Mouse (Mus musculus) neural tube, embryonic 11.5 days (tissue): ENCODE measurements around the gene Igfn1. TPM values are rescaled to one million over a fixed set of nuclear protein-coding genes. Genes with fewer than 3 reads are reported as not detected.

ENCODE experiments used
- ATAC-seq: fragments of 200-750 bp; cut with Nextera tagmentation; 2 replicates; pipeline ENCODE4 v1.8.0; 2017; ENCODE audit warnings: moderate number of reproducible peaks, mild to moderate bottlenecking, moderate TSS enrichment, moderate library complexity; ENCODE audit not compliant: insufficient read depth, low FRiP score, low TSS enrichment
- DNase-seq: peaks from one replicate; pipeline ENCODE4 v3.0.0-alpha.2; 2015; ENCODE audit warnings: low spot score
- H3K27ac ChIP-seq: fragments of 300-500 bp; sonication (generic); 2 replicates; pipeline ENCODE4 v1.5.1; 2014; ENCODE audit warnings: low read depth, mild to moderate bottlenecking, low read length
- H3K27me3 ChIP-seq: fragments of 300-500 bp; sonication (generic); 2 replicates; pipeline ENCODE4 v1.6.1; 2014; ENCODE audit warnings: mild to moderate bottlenecking, low read length, mixed read lengths; ENCODE audit not compliant: control insufficient read depth, insufficient read depth
- H3K36me3 ChIP-seq: fragments of 300-500 bp; sonication (generic); 2 replicates; pipeline ENCODE4 v1.6.1; 2014; ENCODE audit warnings: mild to moderate bottlenecking, low read length, moderate library complexity, mixed read lengths; ENCODE audit not compliant: control insufficient read depth, insufficient read depth
- H3K4me1 ChIP-seq: fragments of 300-500 bp; sonication (generic); 2 replicates; pipeline ENCODE4 v1.6.1; 2014; ENCODE audit warnings: low read length, mixed read lengths; ENCODE audit not compliant: control insufficient read depth, insufficient read depth
- H3K4me2 ChIP-seq: fragments of 300-500 bp; sonication (generic); 2 replicates; pipeline ENCODE4 v1.6.1; 2014; ENCODE audit warnings: low read depth, mild to moderate bottlenecking, moderate library complexity
- H3K4me3 ChIP-seq: fragments of 300-500 bp; sonication (generic); 2 replicates; pipeline ENCODE4 v1.5.1; 2014; ENCODE audit warnings: low read depth, low read length
- H3K9ac ChIP-seq: fragments of 300-500 bp; sonication (generic); 2 replicates; pipeline ENCODE4 v1.6.1; 2014; ENCODE audit warnings: mild to moderate bottlenecking, low read length
- H3K9me3 ChIP-seq: fragments of 300-500 bp; sonication (generic); 2 replicates; pipeline ENCODE4 v1.6.1; 2016; ENCODE audit warnings: low read length; ENCODE audit not compliant: control insufficient read depth
- WGBS: fragments of 180-500 bp; shearing (Covaris S2); extraction: QIAGEN DNeasy Blood & Tissue Kit; methylation state at CpG from one replicate; pipeline ENCODE4 v1.1.7; 2014; 5-methylcytosine and 5-hydroxymethylcytosine counted together
- polyA plus RNA-seq: library from polyadenylated mRNA; unstranded; fragments of >200 nt; fragmentation: Nextera tagmentation; extraction: Ambion mirVana; gene quantifications from 2 replicates; pipeline ENCODE4 v1.2.1, GENCODE M21; 2014

Gene Igfn1
- polyA plus RNA-seq, 1 experiment from 2014 or later: not detected

- H3K27me3 ChIP-seq: no peaks in the 10 kb centered on the region
- no peak overlapping the region for H3K27ac ChIP-seq
- H3K9ac ChIP-seq: no peak overlapping the region
- ATAC-seq (no peak), DNase-seq (no peak)
- no peaks in the 10 kb centered on the region for H3K36me3 ChIP-seq
- WGBS: 53% methylated on average over 4 of the region's 4 CpGs
- no peaks in the 10 kb centered on the region for H3K4me1 ChIP-seq
- H3K4me2 ChIP-seq: no peak overlapping the region
- no peaks in the 10 kb centered on the region for H3K9me3 ChIP-seq
- H3K4me3 ChIP-seq: no peak overlapping the region
Observed at GRCm38 (mm10) chr1:135958483-135958882, 47.7 kb downstream of the Igfn1 start.

GRCm38 (mm10) chr1:135948871-135949270 is 57.3 kb downstream of the Igfn1 start:
- H3K4me3 ChIP-seq: no peak overlapping the region
- ATAC-seq (no peak), DNase-seq (no peak)
- H3K9me3 ChIP-seq: no peaks in the 10 kb centered on the region
- H3K27ac ChIP-seq: no peak overlapping the region
- no peak overlapping the region for H3K9ac ChIP-seq
- WGBS: 66% methylated on average over 2 of the region's 2 CpGs
- H3K4me2 ChIP-seq: no peak overlapping the region
- no peaks in the 10 kb centered on the region for H3K27me3 ChIP-seq
- H3K4me1 ChIP-seq: no peaks in the 10 kb centered on the region
- no peaks in the 10 kb centered on the region for H3K36me3 ChIP-seq

GRCm38 (mm10) chr1:135946247-135946646 is 59.9 kb downstream of the Igfn1 start:
- no peaks in the 10 kb centered on the region for H3K4me1 ChIP-seq
- 75% methylated on average over 4 of the region's 4 CpGs for WGBS
- no peaks in the 10 kb centered on the region for H3K36me3 ChIP-seq
- no peaks in the 10 kb centered on the region for H3K27me3 ChIP-seq
- H3K4me3 ChIP-seq: no peak overlapping the region
- no peak overlapping the region for H3K4me2 ChIP-seq
- no peak overlapping the region for H3K27ac ChIP-seq
- DNase-seq (no peak), ATAC-seq (no peak)
- no peak overlapping the region for H3K9ac ChIP-seq
- H3K9me3 ChIP-seq: no peaks in the 10 kb centered on the region

DNA sequence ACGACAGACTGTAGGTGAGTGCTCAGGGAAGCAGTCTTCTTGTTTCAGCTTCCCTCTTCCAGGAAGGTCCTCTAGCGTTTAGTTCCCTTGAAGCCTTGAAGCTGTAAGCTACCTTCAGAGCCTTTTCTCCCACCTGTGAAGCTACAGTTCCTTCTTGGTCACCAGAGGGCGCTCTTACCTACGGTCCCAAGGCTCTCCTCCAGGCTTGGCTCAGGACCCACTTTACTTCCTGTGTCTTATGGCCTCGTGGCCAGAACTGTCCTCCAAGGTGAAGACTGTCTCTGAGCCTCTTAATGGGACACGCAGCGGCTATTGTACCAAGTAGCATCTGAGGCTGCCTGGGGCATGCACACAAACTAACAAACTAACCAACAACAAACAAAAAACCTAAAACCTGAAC is 60.4 kb downstream of the Igfn1 start:
- no peaks in the 10 kb centered on the region for H3K9me3 ChIP-seq
- DNase-seq (peak; percentile 54), ATAC-seq (no peak)
- no peak overlapping the region for H3K9ac ChIP-seq
- H3K4me3 ChIP-seq: no peak overlapping the region
- no peak overlapping the region for H3K27ac ChIP-seq
- H3K4me2 ChIP-seq: no peak overlapping the region
- H3K27me3 ChIP-seq: no peaks in the 10 kb centered on the region
- 15% methylated on average over 7 of the region's 7 CpGs for WGBS
- no peaks in the 10 kb centered on the region for H3K4me1 ChIP-seq
- H3K36me3 ChIP-seq: no peaks in the 10 kb centered on the region

GRCm38 (mm10) chr1:135944526-135945259 is 61.4 kb downstream of the Igfn1 start:
- ATAC-seq (peak; percentile 31; the same call in 1 of the 2 replicates), DNase-seq (peak; percentile 77)
- 40% methylated on average over 12 of the region's 12 CpGs for WGBS
- H3K27me3 ChIP-seq: no peaks in the 10 kb centered on the region
- no peak overlapping the region for H3K4me3 ChIP-seq
- no peak overlapping the region for H3K27ac ChIP-seq
- no peak overlapping the region for H3K9ac ChIP-seq
- no peak overlapping the region for H3K4me2 ChIP-seq
- no peaks in the 10 kb centered on the region for H3K4me1 ChIP-seq
- H3K36me3 ChIP-seq: no peaks in the 10 kb centered on the region
- H3K9me3 ChIP-seq: no peaks in the 10 kb centered on the region

GRCm38 (mm10) chr1:135943713-135944112 is 62.4 kb downstream of the Igfn1 start:
- no peak overlapping the region for H3K27ac ChIP-seq
- H3K9ac ChIP-seq: no peak overlapping the region
- DNase-seq (no peak), ATAC-seq (no peak)
- H3K4me2 ChIP-seq: no peak overlapping the region
- no peak overlapping the region for H3K4me3 ChIP-seq
- no peaks in the 10 kb centered on the region for H3K9me3 ChIP-seq
- no peaks in the 10 kb centered on the region for H3K36me3 ChIP-seq
- H3K27me3 ChIP-seq: no peaks in the 10 kb centered on the region
- 90% methylated on average over 2 of the region's 2 CpGs for WGBS
- H3K4me1 ChIP-seq: no peaks in the 10 kb centered on the region

GRCm38 (mm10) chr1:135942116-135942515 is 64.0 kb downstream of the Igfn1 start:
- Histone ChIP-seq H3K4me1 (no peaks in the 10 kb centered on the region), H3K27ac (no peak overlapping the region), H3K9ac (no peak overlapping the region), H3K4me2 (no peak overlapping the region), H3K4me3 (no peak overlapping the region), H3K36me3 (no peaks in the 10 kb centered on the region), H3K9me3 (no peaks in the 10 kb centered on the region), H3K27me3 (no peaks in the 10 kb centered on the region)
- no peak for DNase-seq
- 42% methylated on average over 7 of the region's 7 CpGs for WGBS
- ATAC-seq: no peak

DNA sequence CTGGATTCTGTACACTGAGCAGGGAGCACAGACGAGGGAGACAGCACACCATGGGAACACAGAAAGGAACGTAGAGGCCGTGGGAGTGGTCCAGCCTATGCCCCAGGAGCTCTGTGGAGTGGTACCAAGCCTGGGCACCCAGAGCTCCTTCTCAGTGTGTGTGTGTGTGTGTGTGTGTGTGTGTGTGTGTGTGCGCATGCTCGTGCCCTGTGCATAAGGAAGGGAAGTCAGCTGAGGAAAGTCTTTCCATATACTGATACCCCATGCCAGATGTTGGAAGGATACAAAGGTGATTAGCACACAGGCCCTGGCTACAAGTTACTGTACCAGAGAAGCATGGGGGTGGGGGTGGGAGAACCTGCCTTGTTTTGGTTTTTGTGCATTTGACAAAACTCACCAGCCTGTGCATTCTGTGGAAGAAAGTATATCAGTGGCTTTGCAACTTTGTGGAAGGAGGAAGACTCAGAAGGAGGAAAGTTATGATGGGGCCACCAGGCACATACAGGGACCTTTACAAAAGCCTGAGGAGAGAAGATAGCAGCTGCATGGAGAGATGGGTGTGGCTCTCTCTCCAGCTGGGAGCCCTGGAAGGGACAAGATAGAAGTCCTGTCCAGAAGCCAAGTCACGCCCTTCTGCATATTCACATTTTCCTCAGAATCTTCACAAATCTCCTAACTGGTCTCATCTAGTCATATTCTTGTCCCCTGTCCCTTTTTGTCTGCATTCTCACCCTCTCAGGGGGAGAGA is 64.7 kb downstream of the Igfn1 start:
- ATAC-seq: no peak
- 75% methylated on average over 6 of the region's 6 CpGs for WGBS
- H3K27ac ChIP-seq: no peak overlapping the region

GRCm38 (mm10) chr1:135936091-135936490 is 70.1 kb downstream of the Igfn1 start:
- ATAC-seq (no peak), DNase-seq (no peak)
- no peaks in the 10 kb centered on the region for H3K36me3 ChIP-seq
- H3K27me3 ChIP-seq: no peaks in the 10 kb centered on the region
- WGBS: 25% methylated on average over 1 of the region's 1 CpGs
- H3K4me2 ChIP-seq: no peak overlapping the region
- H3K4me1 ChIP-seq: no peaks in the 10 kb centered on the region
- H3K9ac ChIP-seq: no peak overlapping the region
- H3K9me3 ChIP-seq: no peaks in the 10 kb centered on the region
- H3K27ac ChIP-seq: no peak overlapping the region
- no peak overlapping the region for H3K4me3 ChIP-seq

More for the DNA sequence above, 64.7 kb downstream of the Igfn1 start:
- Histone ChIP-seq H3K4me1 (no peaks in the 10 kb centered on the region), H3K9me3 (no peaks in the 10 kb centered on the region), H3K36me3 (no peaks in the 10 kb centered on the region), H3K9ac (no peak overlapping the region), H3K4me2 (no peak overlapping the region), H3K4me3 (no peak overlapping the region), H3K27me3 (no peaks in the 10 kb centered on the region)
- DNase-seq: no peak
